Mouse (Mus musculus): Measurements from ENCODE around the gene Hmg20a. TPM values are rescaled to one million over a fixed set of nuclear protein-coding genes. Genes with fewer than 3 reads are reported as not detected.

The Hmg20a gene
- polyA plus RNA-seq, 1 experiment from 2014 or later = 49.8 TPM

- no peak overlapping the region for H3K9ac ChIP-seq (ENCODE audit: low read depth, low read length)
- no peak overlapping the region for H3K4me3 ChIP-seq (ENCODE audit: low read depth, low read length)
- DNase-seq (ENCODE audit: low spot score) = peak; percentile 24
- H3K4me1 ChIP-seq (ENCODE audit: control insufficient read depth, insufficient read depth, low read length) = peaks cover 4% of the 10 kb centered on the region
- no peaks in the 10 kb centered on the region for H3K36me3 ChIP-seq (ENCODE audit: control insufficient read depth, insufficient read depth, low read length)
- no peaks in the 10 kb centered on the region for H3K9me3 ChIP-seq (ENCODE audit: control insufficient read depth, low read length)
- no peak overlapping the region for H3K27ac ChIP-seq (replicated peaks; ENCODE audit: low read depth, low read length)
- no peaks in the 10 kb centered on the region for H3K27me3 ChIP-seq (replicated peaks; ENCODE audit: control insufficient read depth, insufficient read depth, low read length)
- no peak overlapping the region for H3K4me2 ChIP-seq (ENCODE audit: low read depth, low read length)
- WGBS = 44% methylated on average over 12 of the region's 12 CpGs
- ATAC-seq (ENCODE audit: low read depth) = no peak
Observed at GRCm38 (mm10) chr9:56540051-56540450, 121.6 kb downstream of the Hmg20a start.

- Histone ChIP-seq H3K4me2 (ENCODE audit: low read depth, low read length) (no peak overlapping the region), H3K27me3 (replicated peaks; ENCODE audit: control insufficient read depth, insufficient read depth, low read length) (no peaks in the 10 kb centered on the region), H3K9ac (ENCODE audit: low read depth, low read length) (no peak overlapping the region), H3K36me3 (ENCODE audit: control insufficient read depth, insufficient read depth, low read length) (no peaks in the 10 kb centered on the region), H3K4me3 (ENCODE audit: low read depth, low read length) (no peak overlapping the region), H3K4me1 (ENCODE audit: control insufficient read depth, insufficient read depth, low read length) (peaks cover 3% of the 10 kb centered on the region; the same call in 1 of the 2 replicates), H3K9me3 (ENCODE audit: control insufficient read depth, low read length) (no peaks in the 10 kb centered on the region), H3K27ac (replicated peaks; ENCODE audit: low read depth, low read length) (no peak overlapping the region)
- ATAC-seq (ENCODE audit: low read depth) = no peak
- DNase-seq (ENCODE audit: low spot score) = no peak
- WGBS = 52% methylated on average over 6 of the region's 6 CpGs
Observed at GRCm38 (mm10) chr9:56544687-56545475, 126.5 kb downstream of the Hmg20a start.

Other genes with a start within 250 kb of the Hmg20a start
- gene Peak1, start 542 bp upstream of the Hmg20a start, polyA plus RNA-seq (2014; fragmentation: Nextera tagmentation; extraction: Ambion mirVana) = 15.7 and 15.8 TPM in 2 replicates

Measured in embryonic facial prominence, embryonic 14.5 days (tissue).